Mouse (Mus musculus): Measurements from ENCODE around the gene Wdr24. TPM values are rescaled to one million over a fixed set of nuclear protein-coding genes. Genes with fewer than 3 reads are reported as not detected.

The Wdr24 gene
- 31.7 and 41.2 TPM in 2 replicates for polyA plus RNA-seq (2012; rRNA removed)

GRCm38 (mm10) chr17:25823452-25823851, at the start of gene Wdr24:
Gene Wdr24 (plus strand): TSS chr17:25823627.

DNA sequence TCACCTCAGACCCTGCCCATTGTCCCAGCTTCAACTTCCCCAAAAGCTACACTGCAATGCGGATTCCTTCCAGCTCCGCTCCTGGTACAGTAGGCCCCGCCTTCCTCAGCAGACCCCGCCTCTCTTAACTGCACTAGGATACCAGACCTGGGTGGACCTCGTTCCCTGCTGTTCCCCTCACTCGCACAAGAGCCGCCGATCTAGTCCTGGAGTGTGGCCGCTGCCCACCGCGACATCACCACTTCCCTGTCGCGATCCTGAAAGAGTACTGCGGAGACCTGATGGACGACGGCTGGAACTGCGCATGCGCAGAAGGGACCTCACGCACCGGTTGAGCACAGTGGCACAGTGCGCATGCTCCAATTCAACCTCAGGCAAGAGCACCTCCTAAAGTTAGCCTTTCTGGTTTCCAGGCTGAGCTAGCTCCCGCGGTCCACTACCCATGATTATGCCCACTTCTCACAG, 38.1 kb upstream of the Wdr24 start, which contains the start of gene Haghl:
Haghl (minus strand) TSS at position 393 of the 465 bp plus-strand sequence.

DNA sequence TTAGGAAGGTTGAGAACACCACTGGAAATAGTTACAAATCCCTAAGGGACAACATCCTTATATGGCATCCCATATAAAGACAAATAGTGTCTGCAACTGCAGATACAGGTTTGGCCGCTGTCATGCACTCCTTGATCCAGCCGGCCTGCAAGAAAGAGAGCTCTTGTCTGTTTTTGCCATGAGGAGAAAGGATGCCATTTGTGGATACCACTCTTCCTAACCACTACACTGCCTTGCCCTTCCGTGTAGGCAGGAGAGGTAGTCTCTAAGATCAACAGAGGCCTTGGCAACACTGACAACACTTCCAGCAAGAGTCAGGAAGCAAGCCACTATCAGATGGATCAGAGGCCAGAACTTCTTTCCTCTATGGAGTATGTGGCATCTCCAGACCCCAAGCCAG, 37.1 kb upstream of the Wdr24 start, which contains the start of gene Ccdc78:
Ccdc78 (plus strand) TSS at position 301 of the 400 bp plus-strand sequence.

GRCm38 (mm10) chr17:25792615-25793014, 30.8 kb upstream of the Wdr24 start, which contains the start of gene Fam173a:
Gene Fam173a (minus strand): TSS chr17:25792901.

GRCm38 (mm10) chr17:25795609-25796092, 27.8 kb upstream of the Wdr24 start, which contains the start of gene AC134908.4:
Gene AC134908.4 (minus strand): TSS chr17:25795659.

DNA sequence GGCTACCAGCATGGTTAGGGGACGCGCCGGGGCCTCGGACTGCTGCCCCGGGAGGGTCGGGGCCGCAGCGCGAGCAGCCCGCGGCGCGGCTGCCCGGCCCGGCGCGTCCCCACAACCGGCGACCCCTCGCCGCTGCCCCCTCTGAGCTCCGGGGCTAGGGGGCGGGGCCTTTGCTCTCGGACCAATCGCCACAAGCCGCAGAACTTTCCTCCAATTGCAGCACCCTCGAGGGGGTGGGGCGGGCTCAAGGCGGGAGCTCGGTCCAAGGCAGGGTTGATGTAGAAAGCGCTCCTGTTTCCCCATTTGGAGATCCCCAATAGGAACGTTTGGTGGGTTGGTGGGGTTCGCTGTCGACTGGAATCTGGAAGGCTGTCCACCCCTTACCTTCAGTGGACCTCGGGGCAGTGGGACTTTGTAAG, 26.5 kb upstream of the Wdr24 start, which contains the start of gene Metrn:
Metrn (minus strand) TSS at position 186 of the 419 bp plus-strand sequence.

DNA sequence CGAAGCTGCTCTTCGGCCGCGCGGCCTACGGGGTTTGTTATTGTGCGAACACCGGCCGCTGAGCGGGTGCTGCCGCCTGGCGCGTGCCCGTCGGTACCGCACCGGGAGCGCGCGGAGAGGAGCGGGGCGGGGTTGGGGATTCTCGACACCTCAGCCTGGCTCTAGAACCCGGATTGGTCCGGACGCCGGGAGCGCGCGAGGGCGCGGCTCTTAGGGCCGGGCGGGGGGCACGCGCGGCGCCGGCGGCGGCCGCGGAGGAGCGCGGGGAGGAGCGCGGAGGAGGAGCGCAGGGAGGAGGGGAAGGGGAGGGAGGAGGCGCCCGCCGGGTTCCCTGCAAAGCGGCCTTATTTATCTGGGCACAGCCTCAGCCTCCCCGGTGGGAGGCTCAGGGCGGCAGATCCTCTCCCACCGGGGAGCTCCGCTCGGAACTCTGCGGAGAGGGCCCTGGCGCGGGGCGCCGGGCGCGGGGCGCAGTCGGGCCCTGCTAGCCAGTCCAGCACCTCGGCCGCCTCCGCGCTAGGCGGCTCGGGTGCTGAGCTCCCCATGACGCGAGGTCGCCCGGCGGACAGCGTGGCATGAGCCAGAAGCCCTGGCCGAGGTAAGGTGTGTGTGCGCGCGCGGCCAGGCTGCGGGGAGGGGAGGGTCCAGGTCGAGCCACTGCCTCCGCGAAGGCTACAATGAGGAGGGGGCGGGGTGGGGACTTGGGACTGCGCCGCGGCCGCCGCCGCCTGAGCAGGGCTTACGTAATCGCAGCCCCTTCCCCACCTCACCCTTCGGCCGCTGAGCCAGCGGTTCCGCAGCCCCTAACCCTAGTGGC, 14.4 kb upstream of the Wdr24 start, which contains the start of gene Fbxl16:
Fbxl16 (plus strand) TSS at position 297 of the 817 bp plus-strand sequence.

DNA sequence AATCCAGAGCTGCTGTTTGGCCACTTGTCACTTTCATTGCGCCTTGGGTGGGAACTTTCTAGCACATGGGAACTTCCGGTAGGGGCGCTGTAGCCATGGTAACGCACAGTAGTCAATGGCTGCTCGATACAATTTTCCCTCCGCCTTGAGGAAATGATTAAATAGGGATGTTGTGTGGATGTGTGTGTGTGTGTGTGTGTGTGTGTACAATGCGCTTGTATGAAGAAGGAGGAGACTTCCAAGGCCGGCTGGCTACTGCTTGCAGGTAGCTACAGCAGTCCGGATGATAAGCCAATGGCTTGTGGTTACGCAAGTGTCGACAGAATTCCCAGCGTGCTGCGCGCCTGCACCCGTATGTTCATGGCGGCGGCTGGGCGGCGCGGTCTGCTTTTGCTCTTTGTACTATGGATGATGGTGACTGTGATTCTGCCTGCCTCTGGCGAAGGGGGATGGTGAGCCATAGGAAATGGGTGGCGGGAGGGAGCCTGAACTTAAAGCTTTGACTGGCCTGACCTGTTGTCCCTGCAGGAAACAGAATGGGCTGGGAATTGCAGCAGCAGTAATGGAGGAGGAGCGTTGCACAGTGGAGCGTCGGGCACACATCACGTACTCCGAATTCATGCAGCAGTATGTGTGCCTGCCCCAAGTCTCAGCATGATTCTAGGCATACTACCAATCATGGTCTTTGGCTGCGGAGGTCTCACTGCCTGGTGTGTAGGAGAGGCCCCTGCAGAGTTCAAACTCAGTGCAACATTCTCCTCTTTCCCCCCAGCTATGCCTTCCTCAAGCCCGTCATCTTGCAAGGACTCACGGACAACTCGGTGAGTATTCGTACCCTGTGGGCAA, 5.5 kb downstream of the Wdr24 start, which contains the start of gene Jmjd8:
Jmjd8 (plus strand) TSS at position 156 of the 846 bp plus-strand sequence.

DNA sequence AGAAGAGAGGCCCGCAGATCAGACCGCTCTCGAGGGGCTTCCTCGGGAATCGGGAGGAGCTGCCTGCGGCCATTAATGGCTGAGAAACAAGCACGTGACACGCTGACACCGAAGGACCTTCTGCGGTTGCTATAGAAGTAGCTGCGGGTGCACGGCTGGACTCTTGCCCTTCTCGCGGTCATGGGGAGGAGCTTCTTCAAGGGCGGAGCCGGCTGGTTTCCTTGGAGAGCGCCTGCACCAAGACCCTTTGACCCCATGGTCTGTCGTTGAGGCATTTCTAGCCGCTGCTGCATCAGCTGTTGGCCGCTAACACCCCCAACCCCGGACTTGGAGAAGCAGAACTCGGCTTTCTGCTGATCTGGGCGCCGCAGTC, 9.8 kb downstream of the Wdr24 start, which contains the start of gene Stub1:
Stub1 (minus strand) TSS at position 114 of the 373 bp plus-strand sequence.

GRCm38 (mm10) chr17:25837076-25837410, 13.6 kb downstream of the Wdr24 start, which contains the start of gene Rhbdl1:
Gene Rhbdl1 (minus strand): TSS chr17:25837295.

DNA sequence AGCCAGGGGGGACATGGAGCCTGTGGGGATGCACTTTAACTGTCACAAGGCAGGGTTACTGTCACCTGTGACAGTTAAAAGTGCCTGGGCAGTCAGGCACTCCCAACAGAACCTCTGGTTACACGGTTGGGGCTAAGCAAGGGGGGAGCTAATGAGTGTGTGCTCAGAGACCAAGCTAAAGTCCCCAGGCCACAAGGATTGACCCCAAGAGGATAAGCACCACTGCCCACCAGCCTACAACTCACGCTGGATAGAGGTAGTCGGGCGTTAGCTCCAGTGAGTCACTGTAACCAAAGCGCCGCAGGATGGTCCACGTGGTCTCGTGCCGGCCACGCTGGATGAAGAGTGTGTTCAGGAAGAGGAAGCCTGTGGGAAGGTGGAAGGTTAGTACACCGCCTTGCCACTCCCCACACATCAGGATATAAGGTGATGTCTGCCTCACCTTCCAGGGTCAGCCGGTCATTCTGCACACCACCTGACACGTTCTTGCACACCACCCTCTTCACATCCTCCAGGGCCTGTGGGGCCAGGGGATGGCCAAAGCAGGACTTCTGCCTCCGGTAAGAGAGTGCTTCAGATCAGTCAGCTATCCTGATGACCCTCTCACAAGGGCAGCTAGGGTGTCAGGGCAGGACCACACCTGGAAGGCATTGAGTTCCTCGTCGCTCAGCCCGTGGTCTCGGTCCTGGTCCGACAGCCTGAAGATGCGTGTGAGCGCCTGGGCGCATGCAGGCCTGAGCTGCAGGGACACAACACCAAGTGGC, 17.9 kb downstream of the Wdr24 start, which contains the start of gene Gm20683:
Gm20683 (minus strand) TSS at position 647 of the 764 bp plus-strand sequence.

DNA sequence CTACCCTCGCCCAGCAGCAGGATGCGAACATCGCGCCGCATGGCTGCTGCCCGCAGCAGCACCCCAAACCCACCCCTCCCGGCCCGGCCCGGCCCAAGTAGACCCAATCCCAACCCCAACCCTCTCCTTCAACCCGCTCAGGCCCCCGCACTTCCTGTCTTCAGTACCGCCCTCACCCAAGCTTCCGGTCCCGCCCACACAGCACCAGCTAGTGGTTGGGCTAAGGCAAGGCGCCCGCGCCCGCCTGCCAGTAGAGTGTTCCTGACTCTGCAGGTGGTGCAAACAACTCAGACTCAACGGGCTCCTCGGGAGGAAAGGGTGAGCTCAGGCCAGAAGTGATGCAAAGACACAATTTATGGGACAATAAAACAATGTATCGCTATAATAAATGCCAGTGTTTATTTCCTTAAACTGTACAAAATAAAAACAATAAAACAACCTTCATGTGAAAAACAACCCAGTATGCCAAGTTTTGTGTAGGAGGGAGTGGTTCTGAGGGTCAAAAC, 21.0 kb downstream of the Wdr24 start, which contains the start of gene Rhot2:
Rhot2 (minus strand) TSS at position 456 of the 506 bp plus-strand sequence.

DNA sequence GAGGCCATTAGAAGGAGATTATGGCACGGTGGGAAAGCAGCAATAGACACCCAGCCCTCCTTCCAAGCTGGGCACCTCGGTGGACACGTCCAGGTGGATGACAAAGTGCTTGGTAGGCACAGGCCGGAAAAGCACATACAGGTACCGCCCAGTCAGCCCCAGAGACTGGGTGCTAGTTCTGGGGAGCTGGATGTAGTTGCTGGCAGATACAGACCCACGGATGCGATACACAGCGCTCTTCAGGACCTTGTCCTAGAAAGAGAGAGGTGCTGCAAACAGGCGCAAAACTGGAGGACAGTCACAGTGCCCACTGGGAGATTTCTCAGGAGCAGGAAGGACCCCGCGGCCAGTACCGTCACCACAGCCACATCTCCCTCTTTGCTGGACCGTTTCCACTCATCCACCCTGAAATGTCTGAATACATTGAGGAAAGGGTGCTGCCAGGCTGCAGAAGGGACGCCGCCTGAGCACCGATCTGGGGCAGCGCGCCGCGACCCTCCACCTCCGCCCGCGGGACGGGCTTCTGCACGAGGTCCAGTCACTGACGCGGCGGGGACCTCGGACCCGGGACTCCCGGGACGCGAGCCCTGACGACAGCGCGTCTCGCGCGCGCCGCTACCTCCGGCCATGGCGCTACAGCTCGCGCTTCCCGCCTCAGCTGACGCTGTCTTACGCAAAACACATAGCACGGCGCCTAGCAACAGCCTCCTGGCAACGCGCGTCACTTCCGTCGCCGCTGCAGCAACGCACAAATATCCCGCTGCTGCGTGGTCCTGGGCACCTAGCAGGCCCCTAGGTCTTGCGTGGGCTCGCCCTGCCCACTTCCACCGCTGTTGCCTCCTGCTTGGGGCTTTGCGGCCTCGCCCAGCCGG, 37.6 kb downstream of the Wdr24 start, which contains the start of gene Wdr90:
Wdr90 (minus strand) TSS at position 670 of the 872 bp plus-strand sequence.

GRCm38 (mm10) chr17:25868601-25869191, 45.3 kb downstream of the Wdr24 start, which contains the start of gene Mcrip2:
Gene Mcrip2 (minus strand): TSS chr17:25868764.

GRCm38 (mm10) chr17:25874721-25875170, 51.3 kb downstream of the Wdr24 start, which contains the start of gene Mettl26:
Gene Mettl26 (plus strand): TSS chr17:25875074.

